ENCODE assay signal across 14 mouse cellular contexts in the genomic region with DNA sequence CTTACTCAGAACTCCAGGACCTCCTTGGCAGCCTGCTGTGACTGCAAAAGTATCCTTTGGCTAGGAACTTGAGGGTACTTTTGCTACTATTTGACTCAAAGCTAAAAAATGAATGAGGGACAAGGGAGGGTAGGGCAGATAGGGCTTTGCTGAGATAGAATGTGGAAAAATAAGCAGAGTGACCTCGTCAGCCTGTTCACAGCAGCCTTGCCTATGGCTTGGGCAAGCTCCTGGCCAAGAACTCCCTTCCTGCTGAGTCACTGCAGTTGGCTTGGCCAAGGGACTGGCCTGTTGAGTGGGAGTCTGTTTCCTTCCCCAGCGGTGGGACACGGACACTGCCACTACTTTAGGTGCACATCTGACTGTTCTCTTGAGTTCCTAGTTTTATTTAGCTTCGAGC. TPM values are rescaled to one million over a fixed set of nuclear protein-coding genes. Genes with fewer than 3 reads are reported as not detected.
DNase-seq lines count a peak whose midpoint lies in the region; ATAC-seq and TF ChIP-seq lines count a peak whose summit lies in the region.
"Had no signal": no experiment of that assay in that cellular context is flagged by ENCODE, and none has a peak within 500 bp of the region (broad histone marks: within the 10 kb centered on the region; RNA-seq: fewer than 3 reads in every experiment).

No protein-coding gene starts in this region.

- H3K9ac ChIP-seq in heart, postnatal 0 days (replicated peaks; ENCODE audit: low read depth, low read length) = no peak overlapping the region
- no peak overlapping the region for H3K9ac ChIP-seq in midbrain, embryonic 13.5 days (replicated peaks)
- H3K9ac ChIP-seq: embryonic facial prominence, embryonic 15.5 days; limb, embryonic 13.5 days; lung, embryonic 14.5 days had no signal

- peaks cover 35% of the 10 kb centered on the region for H3K4me1 ChIP-seq in megakaryocyte, embryonic 14.5 days
- peaks cover 8% of the 10 kb centered on the region for H3K4me1 ChIP-seq in heart, postnatal 0 days (ENCODE audit: control insufficient read depth, insufficient read depth)
- H3K4me1 ChIP-seq in midbrain, embryonic 13.5 days (replicated peaks) = peaks cover 26% of the 10 kb centered on the region
- H3K4me1 ChIP-seq: embryonic facial prominence, embryonic 15.5 days; limb, embryonic 13.5 days had no signal

- peak overlapping the region; percentile 35 for H3K4me3 ChIP-seq in megakaryocyte, embryonic 14.5 days (replicated peaks)
- H3K4me3 ChIP-seq in heart, postnatal 0 days (ENCODE audit: low read depth, low read length) = no peak overlapping the region
- no peak overlapping the region for H3K4me3 ChIP-seq in midbrain, embryonic 13.5 days (replicated peaks)
- H3K4me3 ChIP-seq: embryonic facial prominence, embryonic 15.5 days; limb, embryonic 13.5 days had no signal

- no peak for TF ChIP-seq CTCF in heart, postnatal 0 days (IDR thresholded peaks at IDR 0.05; ENCODE audit: low read depth)

- no peak for ATAC-seq in megakaryocyte, adult 5-6 weeks (ENCODE audit: poor library complexity, severe bottlenecking)
- peak; percentile 61 for ATAC-seq in heart, postnatal 0 days (ENCODE audit: insufficient read depth, low read depth)
- ATAC-seq in midbrain, embryonic 13.5 days = no peak

- peak; percentile 67 for DNase-seq in fibroblast of lung, adult 2 months (ENCODE audit: low read depth)
- DNase-seq in heart, postnatal 0 days (ENCODE audit: low spot score) = peak; percentile 26
- DNase-seq in ovary, postnatal 36 days (ENCODE audit: low spot score) = no peak
- DNase-seq in embryo, embryonic 9.5 days (ENCODE audit: extremely low spot score) = no peak
- DNase-seq in gastrocnemius, postnatal 25 days = no peak
- DNase-seq: cerebellum, adult 9-11 months; kidney, adult 11 months; lung, embryonic 14.5 days; right cerebral cortex, postnatal 4 days had no signal

- no peaks in the 10 kb centered on the region for H3K9me3 ChIP-seq in megakaryocyte, embryonic 14.5 days
- no peaks in the 10 kb centered on the region for H3K9me3 ChIP-seq in heart, postnatal 0 days (replicated peaks; ENCODE audit: control insufficient read depth, low read length)
- H3K9me3 ChIP-seq in midbrain, embryonic 13.5 days = no peaks in the 10 kb centered on the region
- H3K9me3 ChIP-seq: embryonic facial prominence, embryonic 15.5 days; limb, embryonic 13.5 days had no signal

- peak overlapping the region; percentile 36; the same call in 1 of the 2 replicates for H3K27ac ChIP-seq in heart, postnatal 0 days (ENCODE audit: low read depth)
- H3K27ac ChIP-seq in midbrain, embryonic 13.5 days = no peak overlapping the region
- H3K27ac ChIP-seq: embryonic facial prominence, embryonic 15.5 days; limb, embryonic 13.5 days had no signal

- H3K4me2 ChIP-seq in heart, postnatal 0 days (ENCODE audit: low read depth, low read length) = no peak overlapping the region
- no peak overlapping the region for H3K4me2 ChIP-seq in midbrain, embryonic 13.5 days (replicated peaks)
- H3K4me2 ChIP-seq: embryonic facial prominence, embryonic 15.5 days; limb, embryonic 13.5 days; lung, embryonic 14.5 days had no signal

- TF ChIP-seq EP300 in heart, postnatal 0 days (IDR thresholded peaks at IDR 0.05; ENCODE audit: low read depth) = no peak

- no peaks in the 10 kb centered on the region for H3K36me3 ChIP-seq in megakaryocyte, embryonic 14.5 days (replicated peaks; ENCODE audit: low read length)
- no peaks in the 10 kb centered on the region for H3K36me3 ChIP-seq in heart, postnatal 0 days (replicated peaks; ENCODE audit: control insufficient read depth, insufficient read depth, low read length)
- H3K36me3 ChIP-seq in midbrain, embryonic 13.5 days = no peaks in the 10 kb centered on the region
- H3K36me3 ChIP-seq: embryonic facial prominence, embryonic 15.5 days; limb, embryonic 13.5 days had no signal

- 56% methylated on average over 4 of the region's 4 CpGs for WGBS in heart, postnatal 0 days
- WGBS in midbrain, embryonic 13.5 days = 89% methylated on average over 4 of the region's 4 CpGs

- H3K27me3 ChIP-seq in megakaryocyte, embryonic 14.5 days (replicated peaks) = peaks cover 4% of the 10 kb centered on the region
- H3K27me3 ChIP-seq in heart, postnatal 0 days (ENCODE audit: control insufficient read depth, insufficient read depth, low read length) = no peaks in the 10 kb centered on the region
- no peaks in the 10 kb centered on the region for H3K27me3 ChIP-seq in midbrain, embryonic 13.5 days
- H3K27me3 ChIP-seq: limb, embryonic 13.5 days had no signal

RNA-seq across cellular contexts. Expression of a gene that starts 57.5 kb away (rescaled TPM):
- polyA plus RNA-seq in megakaryocyte, embryonic 14.5 days (2012; ENCODE audit: insufficient read depth, low replicate concordance) = 3.1 and 3.7 TPM in 2 replicates
- total RNA-seq in megakaryocyte, adult 5-6 weeks (2015) = 0.31 TPM in 1 of 2 replicates, not detected in the other
- total RNA-seq in megakaryocyte, adult 5-6 weeks (2017) = not detected in 2 replicates
- 7.9 and 10.9 TPM in 2 replicates for total RNA-seq in heart, postnatal 0 days (2014; rRNA removed; ENCODE audit: low replicate concordance)
- 2.9 and 3.6 TPM in 2 replicates for polyA plus RNA-seq in heart, postnatal 0 days (2015; fragmentation: Nextera tagmentation; extraction: Ambion mirVana)
- 10 to 100 TPM in 1 of 2 experiments, 1 to 10 TPM in 1; 8.4 to 14.1 TPM for total RNA-seq in gastrocnemius, postnatal 25 days (2021)
- polyA plus RNA-seq in midbrain, embryonic 13.5 days (2015; fragmentation: Nextera tagmentation; extraction: Ambion mirVana) = 6.5 and 6.9 TPM in 2 replicates

Comparison
In these comparisons a context has a peak if more than half of its experiments do, and no peak if none do; other contexts are left out.
1. DNase-seq: peak in fibroblast of lung, adult 2 months (single experiment) and heart, postnatal 0 days (single experiment); none in ovary, postnatal 36 days (single experiment), embryo, embryonic 9.5 days (single experiment) and gastrocnemius, postnatal 25 days (single experiment).